Mouse (Mus musculus) neural tube, embryonic 12.5 days (tissue): ENCODE data around the gene Xlr5a. TPM values are rescaled to one million over a fixed set of nuclear protein-coding genes. Genes with fewer than 3 reads are reported as not detected.
"Not testable (repeated sequence)": the region's sequence is repeated elsewhere in the genome, so short reads cannot be mapped to it uniquely, and the experiment has no call there.

ENCODE experiments used
- ATAC-seq: fragments of 200-750 bp; cut with Nextera tagmentation; 2 replicates; pipeline ENCODE4 v1.8.0; 2017; ENCODE audit warnings: low read depth, mild to moderate bottlenecking, moderate TSS enrichment, moderate library complexity; ENCODE audit not compliant: low FRiP score
- H3K27ac ChIP-seq: fragments of 300-500 bp; sonication (generic); 2 replicates; pipeline ENCODE4 v1.5.1; 2016
- H3K27me3 ChIP-seq: fragments of 300-500 bp; sonication (generic); replicated peaks from 2 replicates; pipeline ENCODE4 v1.6.1; 2016; ENCODE audit warnings: mild to moderate bottlenecking
- H3K36me3 ChIP-seq: fragments of 300-500 bp; sonication (generic); 2 replicates; pipeline ENCODE4 v1.6.1; 2016; ENCODE audit warnings: mild to moderate bottlenecking
- H3K4me1 ChIP-seq: fragments of 300-500 bp; sonication (generic); 2 replicates; pipeline ENCODE4 v1.6.1; 2016
- H3K4me2 ChIP-seq: fragments of 300-500 bp; sonication (generic); replicated peaks from 2 replicates; pipeline ENCODE4 v1.6.1; 2016; ENCODE audit warnings: mild to moderate bottlenecking
- H3K4me3 ChIP-seq: fragments of 300-500 bp; sonication (generic); 2 replicates; pipeline ENCODE4 v1.5.1; 2016
- H3K9ac ChIP-seq: fragments of 300-500 bp; sonication (generic); 2 replicates; pipeline ENCODE4 v1.6.1; 2016; ENCODE audit warnings: mild to moderate bottlenecking
- H3K9me3 ChIP-seq: fragments of 300-500 bp; sonication (generic); 2 replicates; pipeline ENCODE4 v1.6.1; 2016; ENCODE audit warnings: mild to moderate bottlenecking
- WGBS: fragments of 180-500 bp; shearing (Covaris S2); methylation state at CpG from one replicate; pipeline ENCODE4 v1.1.7; 2016; 5-methylcytosine and 5-hydroxymethylcytosine counted together
- polyA plus RNA-seq: library from polyadenylated mRNA; unstranded; fragments of >200 nt; fragmentation: Nextera tagmentation; extraction: Ambion mirVana; gene quantifications from 2 replicates; pipeline ENCODE4 v1.2.1, GENCODE M21; 2016

The Xlr5a gene
- polyA plus RNA-seq, 1 experiment from 2014 or later: not detected

DNA sequence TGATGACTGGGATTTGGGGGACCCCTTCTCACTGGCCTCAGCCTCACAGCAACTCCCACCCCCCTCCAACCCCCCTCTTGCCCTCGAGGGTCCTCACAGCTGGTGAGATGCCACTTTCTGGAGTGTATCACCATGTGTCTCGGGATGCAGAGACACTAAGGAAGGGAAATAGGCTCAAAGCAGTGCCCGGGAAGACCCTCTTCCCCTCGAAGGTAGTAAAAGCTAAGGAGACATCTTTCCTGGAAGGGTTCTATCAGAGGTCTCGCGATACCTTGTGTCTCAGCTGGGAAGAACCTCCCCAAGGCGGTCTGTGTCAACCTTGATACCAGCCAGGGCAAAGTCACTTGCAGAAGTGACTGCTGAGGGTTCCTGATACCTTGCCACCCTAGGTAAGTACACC, 176.0 kb downstream of the Xlr5a start, which contains the start of gene Gm14685:
Gm14685 (plus strand) TSS at position 301 of the 400 bp plus-strand sequence.
- not testable (repeated sequence) for H3K4me3 ChIP-seq, H3K27me3 ChIP-seq, H3K27ac ChIP-seq, H3K4me1 ChIP-seq, H3K36me3 ChIP-seq, H3K9ac ChIP-seq, ATAC-seq, H3K4me2 ChIP-seq, H3K9me3 ChIP-seq
- no CpG with 5 or more reads among the region's 7 CpGs for WGBS

DNA sequence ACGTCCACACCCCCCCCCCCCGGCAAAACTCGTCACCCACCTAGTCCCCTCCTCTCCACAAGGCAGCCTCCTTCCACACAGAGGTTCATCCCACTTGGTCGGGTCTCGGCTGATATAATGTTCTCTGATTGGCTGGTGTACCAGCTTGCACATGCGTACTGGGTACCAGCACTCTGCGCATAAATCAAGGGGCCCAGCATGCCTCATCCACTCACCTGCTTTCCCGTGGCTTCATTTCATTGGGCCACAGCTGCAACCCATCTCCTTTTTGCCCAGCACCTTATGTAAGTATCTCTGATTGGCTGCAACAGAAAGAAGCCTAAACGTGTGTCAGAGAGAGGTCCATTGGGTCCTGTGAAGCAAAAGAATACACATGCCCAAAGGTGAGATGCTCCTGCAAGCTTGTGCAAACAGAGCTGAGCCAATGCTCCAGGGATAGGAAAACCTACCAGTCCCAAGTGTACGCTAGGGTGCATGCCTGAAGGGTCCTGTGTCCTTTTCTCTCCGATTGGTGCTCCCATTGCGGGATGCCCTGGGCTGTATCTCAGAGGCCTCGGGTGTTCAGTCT, 195.8 kb downstream of the Xlr5a start, which contains the start of gene Xlr3a:
Xlr3a (minus strand) TSS at position 155 of the 568 bp plus-strand sequence.
- H3K36me3 ChIP-seq, H3K4me2 ChIP-seq, ATAC-seq, H3K9me3 ChIP-seq, H3K4me3 ChIP-seq, H3K9ac ChIP-seq, H3K27me3 ChIP-seq, H3K27ac ChIP-seq, H3K4me1 ChIP-seq: not testable (repeated sequence)
- WGBS: 81% methylated on average over 12 of the region's 13 CpGs

DNA sequence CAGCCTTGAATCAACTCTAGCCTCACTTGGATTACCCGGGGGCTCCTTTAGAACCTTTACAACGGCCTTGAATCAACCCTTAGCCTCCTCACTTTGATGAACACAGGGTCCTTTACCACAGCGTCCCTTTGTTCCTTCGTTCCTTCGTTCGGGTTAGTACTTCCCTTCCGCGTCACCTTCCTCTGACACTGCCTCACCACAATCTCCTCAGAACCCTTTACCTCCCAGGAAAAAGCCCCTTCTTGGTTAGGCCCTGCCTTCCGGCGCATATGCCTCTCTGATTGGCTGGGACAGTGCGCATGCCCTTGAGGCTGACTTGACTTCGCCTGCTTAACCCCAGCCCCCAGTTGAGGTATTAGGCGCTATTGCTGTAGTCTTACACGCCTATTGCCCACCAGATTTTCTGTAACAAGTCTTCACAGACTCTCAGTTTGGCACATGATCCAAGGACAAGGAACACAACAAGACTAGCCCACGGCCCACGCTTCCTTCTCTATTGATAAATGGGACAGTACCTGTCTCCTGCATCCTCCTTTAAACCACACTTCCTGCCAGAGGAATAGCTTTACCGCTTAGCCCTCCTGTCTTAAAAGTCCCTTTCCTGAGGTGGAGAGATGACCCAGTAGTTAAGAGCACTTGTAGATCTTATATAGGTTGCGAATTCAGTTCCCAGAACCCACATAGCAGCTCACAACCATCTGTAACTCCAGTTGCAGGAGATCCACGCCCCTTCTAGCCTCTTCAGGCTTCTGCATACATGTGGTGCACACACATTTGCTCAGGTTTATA, 210.3 kb downstream of the Xlr5a start, which contains the start of gene Xlr4a:
Xlr4a (minus strand) TSS at position 212 of the 789 bp plus-strand sequence.
- H3K27me3 ChIP-seq, H3K9me3 ChIP-seq, H3K4me1 ChIP-seq, H3K36me3 ChIP-seq, ATAC-seq, H3K9ac ChIP-seq, H3K4me2 ChIP-seq, H3K4me3 ChIP-seq, H3K27ac ChIP-seq: not testable (repeated sequence)
- WGBS: 81% methylated on average over 19 of the region's 19 CpGs

DNA sequence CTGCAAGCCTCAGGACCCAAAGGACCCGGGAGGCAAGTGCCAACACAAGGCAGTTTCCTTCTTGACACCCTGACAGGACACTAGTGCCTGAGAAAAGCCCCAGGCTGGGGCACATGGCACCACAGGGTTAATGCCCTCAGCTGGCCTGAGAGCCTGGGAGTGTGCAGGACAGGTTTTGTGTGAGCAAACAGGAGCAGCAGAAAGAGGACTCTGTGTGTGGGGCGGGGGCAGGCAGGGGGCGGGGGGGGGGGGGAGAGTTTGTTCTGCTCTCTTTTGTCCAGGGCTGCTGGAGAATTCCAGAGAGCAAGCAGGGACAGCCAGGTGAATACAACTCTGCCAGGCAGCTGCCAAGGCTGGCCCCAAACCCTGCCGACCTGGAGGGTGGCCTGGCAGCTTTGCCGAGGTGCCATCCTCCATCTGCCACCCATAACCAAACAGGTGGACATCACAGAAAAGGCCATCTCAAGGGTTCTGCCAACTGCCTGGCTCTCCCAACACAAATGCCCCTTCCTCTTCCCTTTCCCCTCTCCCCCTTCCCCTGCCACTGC, 225.9 kb downstream of the Xlr5a start:
- H3K9me3 ChIP-seq, H3K27ac ChIP-seq, H3K4me1 ChIP-seq, H3K9ac ChIP-seq, ATAC-seq, H3K4me2 ChIP-seq, H3K36me3 ChIP-seq, H3K27me3 ChIP-seq, H3K4me3 ChIP-seq: not testable (repeated sequence)
- 93% methylated on average over 2 of the region's 5 CpGs for WGBS

DNA sequence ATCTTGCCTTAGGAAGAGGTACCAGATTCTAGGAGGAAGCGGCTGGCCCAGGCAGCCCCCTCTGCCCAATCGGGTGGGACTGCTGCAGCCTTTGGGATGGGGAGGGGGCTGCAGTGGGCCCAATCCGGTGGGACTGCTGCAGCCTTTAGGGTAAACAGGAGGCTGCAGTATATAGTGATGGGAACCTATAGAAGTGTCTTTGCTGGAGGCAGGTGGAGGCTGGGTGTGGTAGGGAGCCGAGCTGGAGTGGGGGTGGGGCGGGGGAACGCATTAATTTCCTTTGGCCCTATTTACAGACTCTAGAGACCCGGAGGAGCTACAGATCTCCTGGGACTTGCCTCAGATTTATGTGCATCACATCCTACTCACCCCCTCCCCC, 228.4 kb downstream of the Xlr5a start, which contains the start of gene Pnma3:
Pnma3 (plus strand) TSS at position 373 of the 379 bp plus-strand sequence.
- no peaks in the 10 kb centered on the region for H3K4me1 ChIP-seq

DNA sequence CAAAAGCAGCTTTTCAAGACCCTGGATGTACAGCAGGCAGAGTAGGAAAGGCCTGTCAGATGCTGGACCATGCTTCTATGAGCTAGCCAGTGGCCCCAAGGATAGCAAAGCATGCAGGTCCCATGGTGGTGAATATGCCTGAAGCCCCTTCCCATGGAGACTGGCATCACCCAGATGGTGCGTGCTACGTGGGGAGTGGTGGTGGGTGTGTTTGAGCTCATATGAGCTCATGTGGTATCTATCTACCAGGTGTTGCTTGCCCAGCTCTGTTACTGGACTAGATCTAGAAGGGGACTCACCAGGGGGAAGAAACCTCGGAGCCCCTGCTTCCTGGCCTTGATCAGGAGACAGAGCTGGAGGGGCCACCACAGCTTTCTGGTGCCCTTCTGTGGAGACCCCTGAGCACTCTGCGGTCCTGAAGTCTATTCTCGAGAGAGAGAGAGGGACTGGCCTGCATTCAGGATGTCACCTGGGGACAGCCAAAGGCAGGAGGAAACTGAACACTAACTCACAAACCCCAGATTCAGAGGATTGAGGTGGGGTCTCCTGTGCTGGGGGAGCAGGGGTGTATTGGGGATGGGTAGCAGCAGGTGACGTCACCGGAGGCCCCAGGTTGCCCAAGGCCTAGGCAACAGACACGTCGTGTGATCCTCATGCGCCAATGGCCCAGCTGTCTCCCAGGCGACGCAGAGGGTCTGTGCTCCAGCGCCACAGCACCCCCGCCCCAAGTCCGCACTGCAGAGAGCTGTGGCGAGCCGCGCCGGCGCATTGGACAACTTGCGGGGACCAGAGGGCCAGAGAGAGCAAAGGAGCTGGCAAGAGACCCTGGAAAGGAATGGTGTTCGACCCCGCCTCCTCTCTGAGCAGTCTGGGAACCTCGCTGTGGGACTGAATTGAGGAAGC, 229.0 kb downstream of the Xlr5a start:
- peak overlapping the region; percentile 58 for H3K4me2 ChIP-seq
- ATAC-seq: peak; percentile 93
- no peak overlapping the region for H3K27ac ChIP-seq
- peak overlapping the region; percentile 29 for H3K4me3 ChIP-seq
- H3K9me3 ChIP-seq: no peaks in the 10 kb centered on the region
- H3K4me1 ChIP-seq: no peaks in the 10 kb centered on the region
- H3K9ac ChIP-seq: 0 out of 2 replicates have a peak overlapping the region, but pooled peaks have one; percentile 17
- no peaks in the 10 kb centered on the region for H3K36me3 ChIP-seq
- H3K27me3 ChIP-seq: no peaks in the 10 kb centered on the region
- WGBS: 28% methylated on average over 24 of the region's 24 CpGs

More for the DNA sequence above, 228.4 kb downstream of the Xlr5a start, which contains the start of gene Pnma3:
- 0 out of 2 replicates have a peak within 1 kb of the TSS, but pooled peaks have one; percentile 17 for H3K9ac ChIP-seq
- no peak within 1 kb of the TSS for H3K27ac ChIP-seq
- H3K27me3 ChIP-seq: no peaks in the 10 kb centered on the region
- H3K9me3 ChIP-seq: no peaks in the 10 kb centered on the region
- H3K4me3 ChIP-seq: peak within 1 kb of the TSS; percentile 29
- ATAC-seq: peak; percentile 75
- H3K36me3 ChIP-seq: no peaks in the 10 kb centered on the region
- peak within 1 kb of the TSS; percentile 58 for H3K4me2 ChIP-seq
- 21% methylated on average over 7 of the region's 7 CpGs for WGBS

DNA sequence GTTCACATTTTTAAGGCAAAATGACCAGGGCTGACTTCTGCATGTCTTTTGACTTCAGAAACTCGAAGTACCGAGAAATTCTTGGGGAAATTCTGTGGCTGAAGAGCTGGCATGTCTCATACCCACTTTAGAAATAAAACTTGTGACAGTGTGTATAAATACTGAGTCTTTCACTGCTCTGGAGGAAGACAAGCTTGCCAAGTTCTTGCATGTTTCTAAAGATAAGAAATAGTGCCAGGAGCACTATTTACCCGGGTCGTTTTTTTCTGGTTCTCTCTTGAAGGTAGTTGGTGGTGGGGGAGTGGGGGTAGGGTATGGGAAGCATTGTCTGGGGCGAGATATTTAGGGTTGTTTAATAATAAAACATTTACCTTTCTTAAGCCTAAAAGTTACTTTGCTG, 230.5 kb downstream of the Xlr5a start:
- Histone ChIP-seq H3K4me1 (no peaks in the 10 kb centered on the region), H3K4me2 (no peak overlapping the region), H3K9ac (no peak overlapping the region), H3K4me3 (no peak overlapping the region), H3K27ac (no peak overlapping the region), H3K9me3 (no peaks in the 10 kb centered on the region), H3K36me3 (no peaks in the 10 kb centered on the region), H3K27me3 (no peaks in the 10 kb centered on the region)
- 55% methylated on average over 5 of the region's 5 CpGs for whole genome bisulfite sequencing
- no peak for ATAC-seq

DNA sequence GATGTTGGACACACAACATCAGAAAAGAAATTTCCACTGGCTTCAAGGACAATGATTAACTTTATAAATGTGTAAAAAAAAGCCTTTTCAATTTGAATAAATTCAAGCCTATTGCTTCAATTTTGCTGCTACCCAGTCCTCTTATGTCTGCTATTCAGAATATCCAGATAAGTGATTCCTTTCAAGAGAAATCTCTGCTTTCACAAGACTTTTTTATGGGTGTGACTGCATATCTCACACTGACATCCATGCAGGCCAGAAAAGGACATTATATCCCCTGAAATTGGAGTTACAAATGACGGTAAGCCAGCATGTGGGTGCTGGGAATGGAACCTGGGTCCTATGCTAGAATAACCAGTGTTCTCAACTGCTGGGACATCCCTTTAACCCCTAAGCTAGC, 231.2 kb downstream of the Xlr5a start:
- WGBS: 86% methylated on average over 1 of the region's 1 CpGs
- no peaks in the 10 kb centered on the region for H3K4me1 ChIP-seq
- ATAC-seq: no peak

More for the DNA sequence above, 231.2 kb downstream of the Xlr5a start:
- no peak overlapping the region for H3K4me2 ChIP-seq
- no peak overlapping the region for H3K9ac ChIP-seq
- H3K27me3 ChIP-seq: no peaks in the 10 kb centered on the region
- H3K36me3 ChIP-seq: no peaks in the 10 kb centered on the region
- H3K4me3 ChIP-seq: no peak overlapping the region
- no peak overlapping the region for H3K27ac ChIP-seq
- H3K9me3 ChIP-seq: no peaks in the 10 kb centered on the region

Other genes with a start within 250 kb of the Xlr5a start
- gene Pnma3, start 228.2 kb downstream of the Xlr5a start, polyA plus RNA-seq: 0.99 and 1.1 TPM in 2 replicates
- gene Xlr4a, start 210.5 kb downstream of the Xlr5a start, polyA plus RNA-seq: 0.71 and 0.91 TPM in 2 replicates
- gene Xlr3a, start 195.9 kb downstream of the Xlr5a start, polyA plus RNA-seq: 3.7 and 4.1 TPM in 2 replicates
- 0.23 and 0.26 TPM in 2 replicates for gene Gm14685, start 175.9 kb downstream of the Xlr5a start, polyA plus RNA-seq
- not detected in 2 replicates for gene Xlr5b, start 144.2 kb downstream of the Xlr5a start, polyA plus RNA-seq
- not detected in 2 replicates for gene DXBay18, start 143.5 kb downstream of the Xlr5a start, polyA plus RNA-seq
- not detected in 2 replicates for gene Spin2d, start 116.0 kb downstream of the Xlr5a start, polyA plus RNA-seq
- 18.7 and 21.4 TPM in 2 replicates for gene Xlr3b, start 100.8 kb downstream of the Xlr5a start, polyA plus RNA-seq
- 0.37 and 0.57 TPM in 2 replicates for gene Xlr4b, start 78.6 kb downstream of the Xlr5a start, polyA plus RNA-seq
- 23.9 and 26.1 TPM in 2 replicates for gene F8a, start 64.7 kb downstream of the Xlr5a start, polyA plus RNA-seq
- 0.57 TPM in 1 of 2 replicates, not detected in the other for gene Xlr4c, start 49.8 kb downstream of the Xlr5a start, polyA plus RNA-seq
- 0.60 and 0.82 TPM in 2 replicates for gene Xlr3c, start 27.6 kb downstream of the Xlr5a start, polyA plus RNA-seq
- gene Xlr5c, start within 50 bp of the Xlr5a start, polyA plus RNA-seq: not detected in 2 replicates
- not detected in 2 replicates for gene Gm45015, start 43.9 kb upstream of the Xlr5a start, polyA plus RNA-seq
- gene Zfp275, start 49.6 kb upstream of the Xlr5a start, polyA plus RNA-seq: 15.6 and 15.7 TPM in 2 replicates
- not detected in 2 replicates for gene Gm18336, start 105.8 kb upstream of the Xlr5a start, polyA plus RNA-seq
- gene Zfp92, start 118.1 kb upstream of the Xlr5a start, polyA plus RNA-seq: 0.17 and 0.35 TPM in 2 replicates
- gene Trex2, start 142.4 kb upstream of the Xlr5a start, polyA plus RNA-seq: not detected in 2 replicates
- gene Haus7, start 166.1 kb upstream of the Xlr5a start, polyA plus RNA-seq: 62.8 and 63.3 TPM in 2 replicates
- gene Bgn, start 190.6 kb upstream of the Xlr5a start, polyA plus RNA-seq: 21.2 and 28.6 TPM in 2 replicates
- gene Atp2b3, start 210.1 kb upstream of the Xlr5a start, polyA plus RNA-seq: 1.4 and 2.2 TPM in 2 replicates